Mouse (Mus musculus) midbrain, embryonic 12.5 days (tissue): ENCODE measurements around the gene Lcn5. TPM values are rescaled to one million over a fixed set of nuclear protein-coding genes. Genes with fewer than 3 reads are reported as not detected.
"Not testable (repeated sequence)": the region's sequence is repeated elsewhere in the genome, so short reads cannot be mapped to it uniquely, and the experiment has no call there.

Experiments used
- ATAC-seq: fragments of 200-750 bp; cut with Nextera tagmentation; 2 replicates; pipeline ENCODE4 v1.8.0; 2017; ENCODE audit warnings: low read depth, moderate TSS enrichment, moderate library complexity; ENCODE audit not compliant: low FRiP score
- H3K27ac ChIP-seq: fragments of 300-500 bp; sonication (generic); replicated peaks from 2 replicates; pipeline ENCODE4 v1.5.1; 2016; ENCODE audit warnings: mild to moderate bottlenecking
- H3K27me3 ChIP-seq: fragments of 300-500 bp; sonication (generic); 2 replicates; pipeline ENCODE4 v1.6.1; 2016; ENCODE audit warnings: mild to moderate bottlenecking
- H3K36me3 ChIP-seq: fragments of 300-500 bp; sonication (generic); 2 replicates; pipeline ENCODE4 v1.6.1; 2016
- H3K4me1 ChIP-seq: fragments of 300-500 bp; sonication (generic); 2 replicates; pipeline ENCODE4 v1.6.1; 2016
- H3K4me2 ChIP-seq: fragments of 300-500 bp; sonication (generic); replicated peaks from 2 replicates; pipeline ENCODE4 v1.6.1; 2016; ENCODE audit warnings: mild to moderate bottlenecking, moderate library complexity
- H3K4me3 ChIP-seq: fragments of 300-500 bp; sonication (generic); 2 replicates; pipeline ENCODE4 v1.5.1; 2016; ENCODE audit warnings: mild to moderate bottlenecking
- H3K9ac ChIP-seq: fragments of 300-500 bp; sonication (generic); replicated peaks from 2 replicates; pipeline ENCODE4 v1.6.1; 2016; ENCODE audit warnings: mild to moderate bottlenecking, moderate library complexity
- H3K9me3 ChIP-seq: fragments of 300-500 bp; sonication (generic); 2 replicates; pipeline ENCODE4 v1.6.1; 2016; ENCODE audit warnings: mild to moderate bottlenecking
- WGBS: fragments of 180-500 bp; shearing (Covaris S2); methylation state at CpG from one replicate; pipeline ENCODE4 v1.1.7; 2016; 5-methylcytosine and 5-hydroxymethylcytosine counted together
- polyA plus RNA-seq: library from polyadenylated mRNA; unstranded; fragments of >200 nt; fragmentation: Nextera tagmentation; extraction: Ambion mirVana; gene quantifications from 2 replicates; pipeline ENCODE4 v1.2.1, GENCODE M21; 2016

Gene Lcn5
- polyA plus RNA-seq, 1 experiment from 2014 or later, result not detected

- no peak overlapping the region for H3K27ac ChIP-seq
- WGBS, result 55% methylated on average over 2 of the region's 4 CpGs
- H3K9me3 ChIP-seq, result no peaks in the 10 kb centered on the region
- H3K36me3 ChIP-seq, result no peaks in the 10 kb centered on the region
- H3K4me3 ChIP-seq, result no peak overlapping the region
- H3K9ac ChIP-seq, result no peak overlapping the region
- no peak for ATAC-seq
- H3K4me2 ChIP-seq, result no peak overlapping the region
- no peaks in the 10 kb centered on the region for H3K27me3 ChIP-seq
- H3K4me1 ChIP-seq, result no peaks in the 10 kb centered on the region
Observed at GRCm38 (mm10) chr2:25686941-25687340, 29.2 kb downstream of the Lcn5 start.

DNA sequence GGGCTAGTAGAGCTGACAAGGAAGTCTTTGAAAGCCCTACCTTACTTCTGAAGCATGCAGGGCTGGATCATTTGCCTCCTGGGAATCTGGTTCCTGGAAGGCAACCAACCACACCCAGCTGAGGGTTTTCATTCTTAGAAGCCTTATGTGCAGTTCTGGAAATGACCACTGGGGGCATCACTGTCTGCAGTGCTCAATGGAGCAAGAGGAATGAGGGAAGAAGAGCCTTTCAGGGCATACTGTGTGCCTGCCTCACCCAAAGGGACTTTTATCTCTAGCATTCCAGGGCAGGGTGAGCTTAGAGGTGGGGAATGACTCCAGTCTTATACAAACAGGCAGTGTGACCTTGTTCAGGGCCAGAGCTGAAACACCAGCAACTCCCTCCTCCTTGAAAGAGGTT, 36.9 kb downstream of the Lcn5 start:
- Histone ChIP-seq H3K4me2 (no peak overlapping the region), H3K36me3 (no peaks in the 10 kb centered on the region), H3K27me3 (no peaks in the 10 kb centered on the region), H3K4me1 (no peaks in the 10 kb centered on the region), H3K9me3 (no peaks in the 10 kb centered on the region), H3K4me3 (no peak overlapping the region), H3K27ac (no peak overlapping the region), H3K9ac (no peak overlapping the region)
- no peak for ATAC-seq

DNA sequence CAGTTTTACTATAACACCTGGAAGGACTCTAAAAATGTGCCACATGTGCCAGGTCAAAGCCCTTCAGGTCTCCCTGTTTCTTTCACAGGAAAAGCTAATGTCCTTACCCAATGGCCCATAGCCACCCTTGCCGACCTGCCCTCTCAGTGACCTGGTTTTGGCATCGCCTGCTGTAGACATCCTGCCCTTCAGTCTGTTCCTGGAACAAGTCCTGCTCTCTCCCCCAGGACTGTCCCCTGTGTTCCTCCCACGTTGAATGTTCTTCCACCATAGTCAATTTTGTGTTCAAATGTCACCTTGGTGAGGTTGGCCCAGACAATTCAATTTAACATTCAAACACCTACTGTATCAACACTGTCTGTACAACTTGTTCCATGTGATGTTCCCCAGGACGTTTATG, 39.2 kb downstream of the Lcn5 start:
- Histone ChIP-seq H3K36me3 (no peaks in the 10 kb centered on the region), H3K4me1 (no peaks in the 10 kb centered on the region), H3K27me3 (no peaks in the 10 kb centered on the region), H3K9ac (no peak overlapping the region), H3K4me3 (no peak overlapping the region), H3K4me2 (no peak overlapping the region), H3K27ac (no peak overlapping the region), H3K9me3 (no peaks in the 10 kb centered on the region)
- 73% methylated on average over 4 of the region's 4 CpGs for WGBS
- no peak for ATAC-seq

DNA sequence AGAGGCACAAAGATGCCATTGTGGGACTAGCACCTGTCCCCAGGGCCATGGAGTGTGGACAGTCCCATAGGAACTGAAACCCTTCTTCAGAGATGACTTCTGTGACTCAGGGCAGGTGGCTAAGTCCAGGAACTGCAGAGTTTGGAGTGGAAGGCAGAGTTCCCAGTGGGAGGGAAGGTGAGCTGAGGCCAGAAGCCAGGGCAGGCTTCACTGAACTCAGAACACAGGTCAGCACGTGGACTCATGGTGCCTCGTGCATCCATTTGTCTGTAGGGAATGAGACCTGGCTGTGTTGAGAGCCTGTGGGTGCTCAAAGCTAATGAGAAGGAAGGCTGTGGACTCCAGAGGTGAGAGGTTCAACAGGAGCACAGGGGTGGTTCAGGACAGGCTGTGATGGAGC, 40.9 kb downstream of the Lcn5 start:
- Histone ChIP-seq H3K4me3 (no peak overlapping the region), H3K27me3 (no peaks in the 10 kb centered on the region), H3K27ac (no peak overlapping the region), H3K36me3 (no peaks in the 10 kb centered on the region), H3K4me2 (no peak overlapping the region), H3K9me3 (no peaks in the 10 kb centered on the region), H3K4me1 (no peaks in the 10 kb centered on the region), H3K9ac (no peak overlapping the region)
- WGBS, result 87% methylated on average over 2 of the region's 2 CpGs
- no peak for ATAC-seq

- whole genome bisulfite sequencing, result 75% methylated on average over 3 of the region's 3 CpGs
Observed at GRCm38 (mm10) chr2:25699743-25700142, 42.0 kb downstream of the Lcn5 start, which contains the start of gene Obp2a. Gene Obp2a (plus strand): TSS chr2:25700043.

GRCm38 (mm10) chr2:25701001-25701400, 43.2 kb downstream of the Lcn5 start:
- Histone ChIP-seq H3K4me1 (no peaks in the 10 kb centered on the region), H3K27ac (no peak overlapping the region), H3K9ac (no peak overlapping the region), H3K36me3 (no peaks in the 10 kb centered on the region), H3K27me3 (no peaks in the 10 kb centered on the region), H3K4me2 (no peak overlapping the region), H3K9me3 (no peaks in the 10 kb centered on the region), H3K4me3 (no peak overlapping the region)
- no peak for ATAC-seq
- WGBS, result 90% methylated on average over 5 of the region's 5 CpGs

More at GRCm38 (mm10) chr2:25699743-25700142, 42.0 kb downstream of the Lcn5 start, which contains the start of gene Obp2a:
- not testable (repeated sequence) for H3K4me3 ChIP-seq, H3K36me3 ChIP-seq, H3K9ac ChIP-seq, H3K27ac ChIP-seq, H3K4me1 ChIP-seq, H3K27me3 ChIP-seq, H3K4me2 ChIP-seq, H3K9me3 ChIP-seq, ATAC-seq

- no peak overlapping the region for H3K4me2 ChIP-seq
- no peak overlapping the region for H3K4me3 ChIP-seq
- H3K9me3 ChIP-seq, result no peaks in the 10 kb centered on the region
- WGBS, result 87% methylated on average over 4 of the region's 4 CpGs
- H3K27me3 ChIP-seq, result no peaks in the 10 kb centered on the region
- no peak for ATAC-seq
- no peak overlapping the region for H3K9ac ChIP-seq
- no peaks in the 10 kb centered on the region for H3K36me3 ChIP-seq
- no peak overlapping the region for H3K27ac ChIP-seq
- H3K4me1 ChIP-seq, result peaks cover 9% of the 10 kb centered on the region
Observed at GRCm38 (mm10) chr2:25703706-25704105, 46.0 kb downstream of the Lcn5 start.

- under 1% methylated on average over 78 of the region's 78 CpGs for WGBS
- Histone ChIP-seq H3K27me3 (no peaks in the 10 kb centered on the region), H3K36me3 (no peaks in the 10 kb centered on the region), H3K4me1 (peaks cover 10% of the 10 kb centered on the region), H3K4me3 (peak within 1 kb of the TSS; percentile 78), H3K9me3 (no peaks in the 10 kb centered on the region), H3K4me2 (peak within 1 kb of the TSS; percentile 81), H3K27ac (peak within 1 kb of the TSS; percentile 83), H3K9ac (peak within 1 kb of the TSS; percentile 83)
- peak; percentile 91 for ATAC-seq
Observed at GRCm38 (mm10) chr2:25706643-25707481, 49.1 kb downstream of the Lcn5 start, which contains the start of gene Bmyc. Gene Bmyc (plus strand): TSS chr2:25706739.

- Histone ChIP-seq H3K4me2 (0 out of 2 replicates have a peak overlapping the region, but pooled peaks have one; percentile 21), H3K36me3 (no peaks in the 10 kb centered on the region), H3K27ac (no peak overlapping the region), H3K4me1 (peaks cover 10% of the 10 kb centered on the region), H3K27me3 (no peaks in the 10 kb centered on the region), H3K9ac (no peak overlapping the region), H3K9me3 (no peaks in the 10 kb centered on the region), H3K4me3 (no peak overlapping the region)
- 80% methylated on average over 2 of the region's 2 CpGs for WGBS
- ATAC-seq, result no peak
Observed at GRCm38 (mm10) chr2:25708121-25708520, 50.4 kb downstream of the Lcn5 start.

GRCm38 (mm10) chr2:25709056-25709455, 51.3 kb downstream of the Lcn5 start:
- not testable (repeated sequence) for H3K27me3 ChIP-seq, H3K4me3 ChIP-seq, ATAC-seq, H3K9ac ChIP-seq, H3K36me3 ChIP-seq, H3K9me3 ChIP-seq, H3K27ac ChIP-seq, H3K4me2 ChIP-seq
- peaks cover 10% of the 10 kb centered on the region for H3K4me1 ChIP-seq
- 96% methylated on average over 1 of the region's 1 CpGs for WGBS

GRCm38 (mm10) chr2:25709791-25710190, 52.0 kb downstream of the Lcn5 start:
- H3K36me3 ChIP-seq, H3K9me3 ChIP-seq, H3K27ac ChIP-seq, H3K4me3 ChIP-seq, ATAC-seq, H3K4me2 ChIP-seq, H3K27me3 ChIP-seq, H3K9ac ChIP-seq: not testable (repeated sequence)
- H3K4me1 ChIP-seq, result peaks cover 10% of the 10 kb centered on the region
- whole genome bisulfite sequencing, result 81% methylated on average over 2 of the region's 2 CpGs
